Mouse (Mus musculus): ENCODE results near the gene Gm20388.

- TF ChIP-seq CTCF (IDR thresholded peaks at IDR 0.05; ENCODE audit: low read depth), result no peak
- no peak for TF ChIP-seq EP300 (IDR thresholded peaks at IDR 0.05; ENCODE audit: low read depth)
Observed at GRCm38 (mm10) chr8:122260755-122261154, 2350.1 kb downstream of the Gm20388 start.
